32 mouse cellular contexts compared by ENCODE assay signal in genomic region chr16:22886726-22887125, GRCm38 (mm10). TPM values are rescaled to one million over a fixed set of nuclear protein-coding genes. Genes with fewer than 3 reads are reported as not detected.
DNase-seq lines count a peak whose midpoint lies in the region; ATAC-seq and TF ChIP-seq lines count a peak whose summit lies in the region.
"Had no signal": no experiment of that assay in that cellular context is flagged by ENCODE, and none has a peak within 500 bp of the region (broad histone marks: within the 10 kb centered on the region; RNA-seq: fewer than 3 reads in every experiment).

No protein-coding gene starts in this region.

- H3K4me2 ChIP-seq in liver, embryonic 11.5 days, result no peak overlapping the region
- H3K4me2 ChIP-seq in liver, embryonic 16.5 days (ENCODE audit: low read depth, low read length), result peak overlapping the region; percentile 21
- H3K4me2 ChIP-seq in forebrain, embryonic 15.5 days (replicated peaks), result no peak overlapping the region
- H3K4me2 ChIP-seq: embryonic facial prominence, embryonic 12.5 days; embryonic facial prominence, embryonic 15.5 days; heart, embryonic 13.5 days; hindbrain, embryonic 14.5 days had no signal

- no peaks in the 10 kb centered on the region for H3K36me3 ChIP-seq in liver, adult 2 months (ENCODE audit: control insufficient read depth, insufficient read depth, low read length)
- no peaks in the 10 kb centered on the region for H3K36me3 ChIP-seq in liver, embryonic 11.5 days (ENCODE audit: control insufficient read depth, insufficient read depth, low read length)
- H3K36me3 ChIP-seq in liver, embryonic 16.5 days (ENCODE audit: control insufficient read depth, insufficient read depth), result no peaks in the 10 kb centered on the region
- H3K36me3 ChIP-seq in forebrain, embryonic 15.5 days, result no peaks in the 10 kb centered on the region
- H3K36me3 ChIP-seq: embryonic facial prominence, embryonic 12.5 days; embryonic facial prominence, embryonic 15.5 days; heart, embryonic 10.5 days; heart, embryonic 13.5 days had no signal

- no peaks in the 10 kb centered on the region for H3K27me3 ChIP-seq in liver, adult 2 months (ENCODE audit: control insufficient read depth, insufficient read depth, low read length)
- H3K27me3 ChIP-seq in liver, embryonic 11.5 days (replicated peaks; ENCODE audit: control insufficient read depth, insufficient read depth, low read length), result no peaks in the 10 kb centered on the region
- H3K27me3 ChIP-seq in liver, embryonic 16.5 days (ENCODE audit: control insufficient read depth, insufficient read depth, low read depth, low read length), result no peaks in the 10 kb centered on the region
- no peaks in the 10 kb centered on the region for H3K27me3 ChIP-seq in forebrain, embryonic 15.5 days
- H3K27me3 ChIP-seq: embryonic facial prominence, embryonic 15.5 days had no signal

- no peak for TF ChIP-seq CTCF in liver, adult 2 months (IDR thresholded peaks at IDR 0.05; ENCODE audit: low read depth, low read length)

- TF ChIP-seq POLR2A in liver, adult 2 months (IDR thresholded peaks at IDR 0.05; ENCODE audit: extremely low read depth, insufficient read depth, low read length), result no peak

- no peaks in the 10 kb centered on the region for H3K9me3 ChIP-seq in liver, embryonic 11.5 days (ENCODE audit: control insufficient read depth, low read length)
- H3K9me3 ChIP-seq in liver, embryonic 16.5 days (replicated peaks; ENCODE audit: control insufficient read depth, low read length), result no peaks in the 10 kb centered on the region
- H3K9me3 ChIP-seq in forebrain, embryonic 15.5 days, result no peaks in the 10 kb centered on the region
- H3K9me3 ChIP-seq: embryonic facial prominence, embryonic 12.5 days; embryonic facial prominence, embryonic 15.5 days; heart, embryonic 10.5 days; heart, embryonic 13.5 days had no signal

- H3K4me3 ChIP-seq in liver, adult 2 months (ENCODE audit: insufficient read depth, low read depth, low read length), result peak overlapping the region; percentile 2
- no peak overlapping the region for H3K4me3 ChIP-seq in liver, embryonic 11.5 days (ENCODE audit: low read depth, low read length)
- peak overlapping the region; percentile 11; the same call in 1 of the 2 replicates for H3K4me3 ChIP-seq in liver, embryonic 16.5 days (ENCODE audit: low read depth, low read length)
- H3K4me3 ChIP-seq in forebrain, embryonic 15.5 days, result no peak overlapping the region
- H3K4me3 ChIP-seq: embryonic facial prominence, embryonic 12.5 days; embryonic facial prominence, embryonic 15.5 days; heart, adult 2 months; heart, embryonic 10.5 days; heart, embryonic 13.5 days had no signal

- no peak for ATAC-seq in liver, embryonic 11.5 days (replicated peaks; ENCODE audit: low FRiP score)
- ATAC-seq in liver, embryonic 16.5 days (ENCODE audit: low read depth), result no peak; the same call in 1 of the 2 replicates
- ATAC-seq in forebrain, embryonic 15.5 days (replicated peaks), result no peak
- ATAC-seq: CD4-positive, CD25-positive, alpha-beta regulatory T cell, adult 4 months; forebrain, embryonic 16.5 days; hindbrain, postnatal 0 days; inflammation-experienced regulatory T-cells, adult 6 months; intestine, embryonic 16.5 days had no signal

- 19% methylated on average over 3 of the region's 3 CpGs for WGBS in liver, adult 2 months
- WGBS in liver, embryonic 11.5 days, result 70% methylated on average over 3 of the region's 3 CpGs
- WGBS in liver, embryonic 16.5 days (ENCODE audit: insufficient replicate concordance), result 48% methylated on average over 3 of the region's 3 CpGs
- WGBS in forebrain, embryonic 15.5 days, result 91% methylated on average over 3 of the region's 3 CpGs

- peak overlapping the region; percentile 71 for H3K9ac ChIP-seq in liver, adult 2 months (ENCODE audit: low read depth, low read length)
- no peak overlapping the region for H3K9ac ChIP-seq in liver, embryonic 11.5 days (ENCODE audit: low read depth, low read length)
- no peak overlapping the region for H3K9ac ChIP-seq in liver, embryonic 16.5 days (ENCODE audit: low read depth, low read length)
- H3K9ac ChIP-seq in forebrain, embryonic 15.5 days (replicated peaks), result no peak overlapping the region
- H3K9ac ChIP-seq: embryonic facial prominence, embryonic 12.5 days; embryonic facial prominence, embryonic 15.5 days; heart, embryonic 13.5 days; hindbrain, embryonic 14.5 days had no signal

- peak; percentile 88 for DNase-seq in liver, adult 2 months (ENCODE audit: extremely low read depth, low read depth, low spot score)
- no peak for DNase-seq in liver, embryonic 11.5 days (ENCODE audit: low spot score)
- peak; percentile 72 for DNase-seq in adrenal gland, adult 8-10 months
- DNase-seq in adrenal gland, postnatal 14 days, result peak; percentile 64
- no peak for DNase-seq in kidney, postnatal 10 days
- DNase-seq: cerebellum, adult 18-20 months; cerebellum, adult 9-10 months; cerebellum, postnatal 14 days; gastrocnemius, postnatal 10 days; gastrocnemius, postnatal 36 days; heart, adult 2 months; heart, postnatal 14 days; heart, postnatal 4 days had no signal

- H3K27ac ChIP-seq in liver, adult 2 months (replicated peaks; ENCODE audit: insufficient read depth, low read depth, low read length), result peak overlapping the region; percentile 99
- no peak overlapping the region for H3K27ac ChIP-seq in liver, embryonic 11.5 days (ENCODE audit: low read depth, low read length)
- peak overlapping the region; percentile 49 for H3K27ac ChIP-seq in liver, embryonic 16.5 days (ENCODE audit: low read length)
- no peak overlapping the region for H3K27ac ChIP-seq in forebrain, embryonic 15.5 days (replicated peaks)
- H3K27ac ChIP-seq: embryonic facial prominence, embryonic 12.5 days; embryonic facial prominence, embryonic 15.5 days; heart, adult 2 months; heart, embryonic 10.5 days; heart, embryonic 13.5 days; hindbrain, embryonic 14.5 days; hindbrain, postnatal 0 days had no signal

- peaks cover 50% of the 10 kb centered on the region for H3K4me1 ChIP-seq in liver, adult 2 months (ENCODE audit: control insufficient read depth, insufficient read depth, low read length)
- H3K4me1 ChIP-seq in liver, embryonic 11.5 days (replicated peaks; ENCODE audit: control insufficient read depth, insufficient read depth, low read length), result peaks cover 4% of the 10 kb centered on the region
- H3K4me1 ChIP-seq in liver, embryonic 16.5 days (ENCODE audit: control insufficient read depth, low read depth, low read length), result peaks cover 9% of the 10 kb centered on the region
- H3K4me1 ChIP-seq in forebrain, embryonic 15.5 days, result no peaks in the 10 kb centered on the region
- H3K4me1 ChIP-seq: embryonic facial prominence, embryonic 12.5 days; embryonic facial prominence, embryonic 15.5 days had no signal

- no peaks in the 10 kb centered on the region for H3K79me2 ChIP-seq in liver, adult 2 months (ENCODE audit: control insufficient read depth, insufficient read depth, low read length)

RNA-seq across cellular contexts. Expression of gene Ahsg, which starts 4.4 kb away (rescaled TPM):
- total RNA-seq in liver, adult 2 months (2014; rRNA removed), result 10,308 and 11,624 TPM in 2 replicates
- 17,109 and 17,601 TPM in 2 replicates for polyA plus RNA-seq in liver, adult 2 months (2012; rRNA removed)
- 79.0 and 82.8 TPM in 2 replicates for polyA plus RNA-seq in liver, embryonic 11.5 days (2014; fragmentation: Nextera tagmentation; extraction: Ambion mirVana)
- total RNA-seq in adrenal gland, adult 8-10 months (2022), result 1 to 10 TPM; 6.1 to 8.4 (median 7.2) TPM
- 223 and 3,596 TPM in 2 replicates for total RNA-seq in adrenal gland, postnatal 14 days (2021)
- 5,304 and 6,290 TPM in 2 replicates for polyA plus RNA-seq in liver, embryonic 16.5 days (2015; fragmentation: Nextera tagmentation; extraction: Ambion mirVana)
- 1.2 TPM in 1 of 2 replicates, not detected in the other for polyA plus RNA-seq in forebrain, embryonic 15.5 days (2015; fragmentation: Nextera tagmentation; extraction: Ambion mirVana)
- total RNA-seq: common myeloid progenitor, adult 5-6 weeks; granulocyte monocyte progenitor cell, adult 5-6 weeks; hindbrain, postnatal 0 days; MEL had no signal
- polyA plus RNA-seq: C2C12; CD4-positive, CD25-positive, alpha-beta regulatory T cell, adult 4 months; embryonic facial prominence, embryonic 12.5 days; forebrain, embryonic 11.5 days; hindbrain, embryonic 11.5 days; hindbrain, embryonic 14.5 days; hindbrain, postnatal 0 days; inflammation-experienced regulatory T-cells, adult 6 months had no signal

RNA-seq across cellular contexts. Expression of gene Dnajb11, which starts 29.1 kb away (rescaled TPM):
- total RNA-seq in liver, adult 2 months (2014; rRNA removed), result 62.0 and 67.7 TPM in 2 replicates
- polyA plus RNA-seq in liver, adult 2 months (2012; rRNA removed), result 20.7 and 23.9 TPM in 2 replicates
- 125 and 131 TPM in 2 replicates for polyA plus RNA-seq in liver, embryonic 11.5 days (2014; fragmentation: Nextera tagmentation; extraction: Ambion mirVana)
- 10 to 100 TPM; 55.9 to 75.2 (median 64.1) TPM for total RNA-seq in adrenal gland, adult 8-10 months (2022)
- 73.5 and 73.9 TPM in 2 replicates for total RNA-seq in adrenal gland, postnatal 14 days (2021)
- 50.7 and 54.4 TPM in 2 replicates for polyA plus RNA-seq in liver, embryonic 16.5 days (2015; fragmentation: Nextera tagmentation; extraction: Ambion mirVana)
- polyA plus RNA-seq in forebrain, embryonic 15.5 days (2015; fragmentation: Nextera tagmentation; extraction: Ambion mirVana), result 84.9 and 85.2 TPM in 2 replicates

RNA-seq across cellular contexts. Expression of gene Tbccd1, which starts 29.3 kb away (rescaled TPM):
- total RNA-seq in liver, adult 2 months (2014; rRNA removed), result 22.7 and 24.0 TPM in 2 replicates
- 16.9 and 19.9 TPM in 2 replicates for polyA plus RNA-seq in liver, adult 2 months (2012; rRNA removed)
- polyA plus RNA-seq in liver, embryonic 11.5 days (2014; fragmentation: Nextera tagmentation; extraction: Ambion mirVana), result 44.8 and 47.3 TPM in 2 replicates
- 10 to 100 TPM; 19.2 to 26.1 (median 23.1) TPM for total RNA-seq in adrenal gland, adult 8-10 months (2022)
- total RNA-seq in adrenal gland, postnatal 14 days (2021), result 18.3 and 18.5 TPM in 2 replicates
- polyA plus RNA-seq in liver, embryonic 16.5 days (2015; fragmentation: Nextera tagmentation; extraction: Ambion mirVana), result 27.2 and 27.3 TPM in 2 replicates
- 22.5 and 23.1 TPM in 2 replicates for polyA plus RNA-seq in forebrain, embryonic 15.5 days (2015; fragmentation: Nextera tagmentation; extraction: Ambion mirVana)

RNA-seq across cellular contexts. Expression of gene Fetub, which starts 31.4 kb away (rescaled TPM):
- total RNA-seq in liver, adult 2 months (2014; rRNA removed), result 107 and 165 TPM in 2 replicates
- polyA plus RNA-seq in liver, adult 2 months (2012; rRNA removed), result 414 and 419 TPM in 2 replicates
- polyA plus RNA-seq in liver, embryonic 11.5 days (2014; fragmentation: Nextera tagmentation; extraction: Ambion mirVana), result 0.22 and 0.69 TPM in 2 replicates
- 10 to 100 TPM in 2 of 4 experiments, 1 to 10 TPM in 2; 2.4 to 25.4 (median 6.9) TPM for total RNA-seq in adrenal gland, adult 8-10 months (2022)
- 30.2 and 120 TPM in 2 replicates for total RNA-seq in adrenal gland, postnatal 14 days (2021)
- 15.3 and 19.3 TPM in 2 replicates for polyA plus RNA-seq in liver, embryonic 16.5 days (2015; fragmentation: Nextera tagmentation; extraction: Ambion mirVana)
- not detected in 2 replicates for polyA plus RNA-seq in forebrain, embryonic 15.5 days (2015; fragmentation: Nextera tagmentation; extraction: Ambion mirVana)
- total RNA-seq: common myeloid progenitor, adult 5-6 weeks; granulocyte monocyte progenitor cell, adult 5-6 weeks; heart, postnatal 14 days; heart, postnatal 4 days; hindbrain, postnatal 0 days; MEL had no signal
- polyA plus RNA-seq: CD4-positive, CD25-positive, alpha-beta regulatory T cell, adult 4 months; embryonic facial prominence, embryonic 12.5 days; forebrain, embryonic 11.5 days; forebrain, embryonic 16.5 days; heart, embryonic 10.5 days; heart, embryonic 13.5 days; heart, embryonic 16.5 days; hindbrain, embryonic 11.5 days; hindbrain, embryonic 14.5 days had no signal

Comparison
In these comparisons a context has a peak if more than half of its experiments do, and no peak if none do; other contexts are left out.
1. DNase-seq: peak in liver, adult 2 months (single experiment), adrenal gland, adult 8-10 months (single experiment) and adrenal gland, postnatal 14 days (single experiment); none in liver, embryonic 11.5 days (single experiment) and kidney, postnatal 10 days (single experiment).
2. H3K27ac ChIP-seq: peak in liver, adult 2 months (single experiment) and liver, embryonic 16.5 days (single experiment); none in liver, embryonic 11.5 days (single experiment) and forebrain, embryonic 15.5 days (single experiment).
3. H3K4me3 ChIP-seq: peak in liver, adult 2 months (single experiment) and liver, embryonic 16.5 days (single experiment); none in liver, embryonic 11.5 days (single experiment) and forebrain, embryonic 15.5 days (single experiment).
4. RNA of gene Ahsg, which starts 4.4 kb away (polyA plus RNA-seq): 17,109 to 17,601 TPM in liver, adult 2 months, 5,304 to 6,290 TPM in liver, embryonic 16.5 days and 79.0 to 82.8 TPM in liver, embryonic 11.5 days; 1.2 TPM in forebrain, embryonic 15.5 days; every median in the first group is over 10 times any median in the second.